Mouse (Mus musculus) stomach, postnatal 0 days (tissue): ENCODE data around the gene Timm29.

ENCODE experiments used
- CTCF ChIP-seq: IDR thresholded peaks from 2 replicates; pipeline ENCODE4 v1.5.1; 2016; ENCODE audit warnings: antibody characterized with exemption, low read depth, mild to moderate bottlenecking, moderate library complexity
- EP300 ChIP-seq: optimal IDR thresholded peaks from 2 replicates; pipeline ENCODE3; 2016; ENCODE audit warnings: antibody characterized with exemption

DNA sequence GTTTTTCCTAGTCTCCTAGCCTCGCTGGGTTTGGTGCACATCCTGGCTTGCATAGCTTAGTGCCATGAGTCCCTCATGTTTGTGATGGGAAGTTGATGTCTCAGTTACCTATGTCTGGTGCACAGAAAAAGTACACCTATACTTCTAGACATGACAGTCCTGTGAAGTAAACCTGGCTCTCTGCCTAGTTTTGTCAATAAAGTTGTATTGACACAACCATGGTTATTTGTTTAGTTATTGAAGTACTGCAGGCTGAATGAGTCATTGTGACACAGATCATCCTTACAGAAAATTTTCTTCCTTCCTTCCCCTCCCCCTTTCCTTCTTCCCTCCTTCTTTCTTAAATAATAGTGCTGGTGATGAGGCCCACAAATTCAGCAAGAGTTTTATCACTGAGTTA lies 28.1 kb upstream of the Timm29 start:
- TF ChIP-seq EP300: no peak
- no peak for TF ChIP-seq CTCF
